In the genomic region with DNA sequence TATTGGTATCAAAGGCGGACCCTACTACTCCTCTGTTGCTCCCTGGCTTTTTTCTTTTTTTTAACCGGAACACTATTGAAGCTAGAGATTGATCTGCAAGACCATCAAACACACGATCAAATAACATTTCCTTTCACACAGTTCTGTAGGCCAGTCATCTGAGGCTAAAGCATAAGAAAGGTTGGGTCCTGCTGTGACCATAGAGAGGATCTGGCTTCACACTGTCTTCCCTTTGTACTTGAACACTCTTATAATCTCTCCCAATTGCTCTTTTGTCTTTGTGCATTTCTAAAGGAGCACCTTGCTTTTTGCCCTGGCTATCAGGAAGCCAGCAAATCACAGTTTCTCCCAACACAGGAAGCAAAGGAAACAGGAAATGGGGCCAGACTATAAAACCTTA, we compare ENCODE assay signal across 27 mouse cellular contexts.
DNase-seq lines count a peak whose midpoint lies in the region; ATAC-seq and TF ChIP-seq lines count a peak whose summit lies in the region.
"Had no signal": no experiment of that assay in that cellular context is flagged by ENCODE, and none has a peak within 500 bp of the region (broad histone marks: within the 10 kb centered on the region; RNA-seq: fewer than 3 reads in every experiment).

No protein-coding gene starts in this region.

- H3K9me3 ChIP-seq in midbrain, embryonic 12.5 days, result no peaks in the 10 kb centered on the region
- no peaks in the 10 kb centered on the region for H3K9me3 ChIP-seq in midbrain, embryonic 15.5 days
- H3K9me3 ChIP-seq: embryonic facial prominence, embryonic 12.5 days; embryonic facial prominence, embryonic 15.5 days; forebrain, embryonic 12.5 days; G1E; hindbrain, embryonic 12.5 days; intestine, embryonic 15.5 days had no signal

- ATAC-seq in midbrain, embryonic 12.5 days (ENCODE audit: low FRiP score, low read depth), result no peak
- ATAC-seq in midbrain, embryonic 15.5 days (replicated peaks), result no peak
- ATAC-seq: activated CD4-positive, CD25-positive, alpha-beta regulatory T cell, adult 4 months; CD4-positive, CD25-positive, alpha-beta regulatory T cell, adult 4 months; forebrain, embryonic 16.5 days; hindbrain, embryonic 16.5 days; intestine, embryonic 15.5 days; Patski had no signal

- H3K36me3 ChIP-seq in midbrain, embryonic 12.5 days, result no peaks in the 10 kb centered on the region
- no peaks in the 10 kb centered on the region for H3K36me3 ChIP-seq in midbrain, embryonic 15.5 days (replicated peaks)
- H3K36me3 ChIP-seq: embryonic facial prominence, embryonic 12.5 days; embryonic facial prominence, embryonic 15.5 days; forebrain, embryonic 12.5 days; G1E; hindbrain, embryonic 12.5 days; intestine, embryonic 15.5 days had no signal

- no peak overlapping the region for H3K4me2 ChIP-seq in midbrain, embryonic 12.5 days (replicated peaks)
- no peak overlapping the region for H3K4me2 ChIP-seq in midbrain, embryonic 15.5 days
- H3K4me2 ChIP-seq: embryonic facial prominence, embryonic 12.5 days; embryonic facial prominence, embryonic 15.5 days; forebrain, embryonic 12.5 days; heart, embryonic 11.5 days; hindbrain, embryonic 12.5 days; intestine, embryonic 15.5 days had no signal

- peak; percentile 11 for DNase-seq in R1 (ENCODE audit: low read depth, low spot score)
- DNase-seq in spleen, postnatal 10 days (ENCODE audit: low spot score in 2 of 2), result no peak
- no peak for DNase-seq in left cerebral cortex, adult 2 months (ENCODE audit: extremely low spot score in 1 of 2, low spot score in 2 of 2)
- DNase-seq: adrenal gland, adult 8-10 months; adrenal gland, postnatal 25 days; cerebellum, adult 11 months; cerebellum, adult 2 months; cerebellum, adult 9-11 months; cerebellum, postnatal 25 days; gastrocnemius, adult 2 months; gastrocnemius, postnatal 14 days; heart, adult 11 months had no signal

- H3K9ac ChIP-seq in midbrain, embryonic 12.5 days (replicated peaks), result no peak overlapping the region
- H3K9ac ChIP-seq in midbrain, embryonic 15.5 days, result no peak overlapping the region
- H3K9ac ChIP-seq: embryonic facial prominence, embryonic 12.5 days; embryonic facial prominence, embryonic 15.5 days; forebrain, embryonic 12.5 days; hindbrain, embryonic 12.5 days; intestine, embryonic 15.5 days had no signal

- WGBS in midbrain, embryonic 12.5 days, result 90% methylated on average over 3 of the region's 3 CpGs
- WGBS in midbrain, embryonic 15.5 days, result 85% methylated on average over 3 of the region's 3 CpGs

- intact Hi-C loops in left cerebral cortex, adult 2 months (cut with DNase I), result no loop called here

- no peaks in the 10 kb centered on the region for H3K27me3 ChIP-seq in midbrain, embryonic 12.5 days
- H3K27me3 ChIP-seq in midbrain, embryonic 15.5 days (replicated peaks), result no peaks in the 10 kb centered on the region
- H3K27me3 ChIP-seq: embryonic facial prominence, embryonic 12.5 days; embryonic facial prominence, embryonic 15.5 days; forebrain, embryonic 12.5 days; hindbrain, embryonic 12.5 days; intestine, embryonic 15.5 days; Patski had no signal

- H3K4me1 ChIP-seq in midbrain, embryonic 12.5 days, result peaks cover 13% of the 10 kb centered on the region
- H3K4me1 ChIP-seq in midbrain, embryonic 15.5 days, result peaks cover 13% of the 10 kb centered on the region
- peaks cover 23% of the 10 kb centered on the region for H3K4me1 ChIP-seq in brown adipose tissue, adult 24 weeks (ENCODE audit: control insufficient read depth, insufficient read depth, insufficient read length, low read length)

- no peak overlapping the region for H3K4me3 ChIP-seq in midbrain, embryonic 12.5 days
- no peak overlapping the region for H3K4me3 ChIP-seq in midbrain, embryonic 15.5 days
- H3K4me3 ChIP-seq in brown adipose tissue, adult 24 weeks (ENCODE audit: insufficient read depth, low read depth, low read length), result no peak overlapping the region
- H3K4me3 ChIP-seq in left cerebral cortex, adult 2 months, result no peak overlapping the region
- H3K4me3 ChIP-seq: embryonic facial prominence, embryonic 12.5 days; embryonic facial prominence, embryonic 15.5 days; forebrain, embryonic 12.5 days; gastrocnemius, adult 2 months; hindbrain, embryonic 12.5 days; intestine, embryonic 15.5 days had no signal

- H3K27ac ChIP-seq in midbrain, embryonic 12.5 days (replicated peaks), result peak overlapping the region; percentile 88; the same call in 1 of the 2 replicates
- H3K27ac ChIP-seq in midbrain, embryonic 15.5 days, result no peak overlapping the region
- H3K27ac ChIP-seq in brown adipose tissue, adult 24 weeks (replicated peaks; ENCODE audit: low read depth, low read length), result peak overlapping the region; percentile 23
- H3K27ac ChIP-seq in left cerebral cortex, adult 2 months, result no peak overlapping the region
- H3K27ac ChIP-seq: embryonic facial prominence, embryonic 12.5 days; embryonic facial prominence, embryonic 15.5 days; gastrocnemius, adult 2 months; hindbrain, embryonic 12.5 days; intestine, embryonic 15.5 days had no signal

- TF ChIP-seq CTCF in left cerebral cortex, adult 2 months (IDR thresholded peaks at IDR 0.05), result no peak

Comparison
In these comparisons a context has a peak if more than half of its experiments do, and no peak if none do; other contexts are left out.
1. H3K27ac ChIP-seq: peak in midbrain, embryonic 12.5 days (single experiment) and brown adipose tissue, adult 24 weeks (single experiment); none in midbrain, embryonic 15.5 days (single experiment) and left cerebral cortex, adult 2 months (single experiment).